Mouse (Mus musculus): ENCODE measurements around the gene Gm4792. TPM values are rescaled to one million over a fixed set of nuclear protein-coding genes. Genes with fewer than 3 reads are reported as not detected.

Gm4792 gene
- not detected for polyA plus RNA-seq (2017; shearing (Covaris generic))

DNA sequence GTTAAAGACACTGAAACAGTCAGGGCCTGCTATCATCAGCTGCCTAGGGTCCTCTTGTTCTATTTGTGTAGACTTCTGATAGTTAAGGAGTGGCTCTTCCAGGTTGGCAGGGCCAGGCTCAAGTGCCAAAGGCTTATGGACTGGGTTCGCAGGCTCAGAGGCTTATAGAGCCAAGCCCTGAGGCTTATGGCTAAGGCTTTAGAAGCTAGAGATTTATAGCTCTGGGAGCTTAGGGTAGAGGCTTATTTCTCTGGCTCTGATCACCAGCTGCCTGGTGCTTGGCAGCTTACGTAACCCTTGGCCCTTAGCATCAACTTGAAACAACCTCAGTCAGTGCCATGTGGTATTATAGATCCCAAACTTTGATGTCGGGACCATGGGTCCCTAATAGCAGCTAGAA lies at the start of gene Gm4792:
Gene Gm4792, minus strand, starts transcription at position 233 of the 400 bp plus-strand sequence.

DNA sequence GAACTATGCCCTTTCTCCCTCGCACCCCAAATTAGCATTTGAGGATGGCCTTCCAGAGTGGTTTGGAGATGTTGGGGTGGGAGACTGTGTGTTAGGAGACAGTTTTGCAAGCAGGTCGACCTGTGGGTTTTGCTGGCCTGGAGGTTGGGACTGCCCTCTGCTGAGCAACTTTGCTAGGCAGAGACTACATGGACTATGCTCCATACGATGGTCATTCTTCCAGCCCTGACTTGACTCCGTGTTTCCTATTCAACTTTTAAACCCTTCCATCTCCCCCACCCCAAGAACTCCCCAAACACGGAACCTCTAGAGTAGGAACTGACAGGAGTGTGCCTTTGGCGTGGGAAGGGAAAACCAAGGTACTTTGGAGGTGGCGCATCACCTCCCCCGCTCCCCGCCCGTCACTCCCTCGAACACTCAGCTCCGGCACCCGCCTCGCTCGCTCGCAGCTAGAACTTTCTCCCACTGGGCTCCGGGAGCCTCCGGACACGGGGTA lies 13.1 kb upstream of the Gm4792 start, which contains the start of gene Tmcc3:
Gene Tmcc3, plus strand, starts transcription at position 439 of the 496 bp plus-strand sequence.

Other genes starting within 250 kb of the Gm4792 start
- gene Nr2c1, start 150.7 kb downstream of the Gm4792 start, polyA plus RNA-seq (2017; shearing (Covaris generic)): 9.2 TPM
- gene Ndufa12, start 100.0 kb downstream of the Gm4792 start, polyA plus RNA-seq (2017; shearing (Covaris generic)): 99.3 TPM
- gene Tmcc3, start 13.2 kb upstream of the Gm4792 start, polyA plus RNA-seq (2017; shearing (Covaris generic)): 2.9 TPM